Mouse (Mus musculus) kidney, adult 2 months (tissue): ENCODE measurements around the gene Pax3.

Source experiments
- CTCF ChIP-seq: fragments of 200-500 bp; conservative IDR thresholded peaks from 2 replicates; pipeline ENCODE4 v1.5.1; 2011; ENCODE audit warnings: low read depth, mild to moderate bottlenecking, control low read depth, low read length, moderate library complexity, mixed read lengths; ENCODE audit not compliant: insufficient read depth, insufficient read length
- POLR2A ChIP-seq: fragments of 200-500 bp; IDR thresholded peaks from one replicate; pipeline ENCODE4 v1.6.1; 2011; ENCODE audit warnings: low read depth, low read length, control low read depth

GRCm38 (mm10) chr1:78170771-78171170, 26.2 kb downstream of the Pax3 start:
- TF ChIP-seq POLR2A (no peak), CTCF (no peak)
